Mouse (Mus musculus) heart, embryonic 10.5 days (tissue): ENCODE measurements around the gene Asb18. TPM values are rescaled to one million over a fixed set of nuclear protein-coding genes. Genes with fewer than 3 reads are reported as not detected.

Experiments
- DNase-seq: peaks from one replicate; pipeline ENCODE4 v3.0.0-alpha.2; 2017; ENCODE audit warnings: low spot score
- H3K27ac ChIP-seq: fragments of 300-500 bp; sonication (generic); 2 replicates; pipeline ENCODE4 v1.5.1; 2016; ENCODE audit warnings: mild to moderate bottlenecking
- H3K27me3 ChIP-seq: fragments of 300-500 bp; sonication (generic); 2 replicates; pipeline ENCODE4 v1.6.1; 2016; ENCODE audit warnings: mild to moderate bottlenecking; ENCODE audit not compliant: poor library complexity, insufficient read depth, severe bottlenecking
- H3K36me3 ChIP-seq: fragments of 300-500 bp; sonication (generic); 2 replicates; pipeline ENCODE4 v1.6.1; 2016; ENCODE audit warnings: mild to moderate bottlenecking, moderate library complexity
- H3K4me1 ChIP-seq: fragments of 300-500 bp; sonication (generic); 2 replicates; pipeline ENCODE4 v1.6.1; 2016; ENCODE audit warnings: mild to moderate bottlenecking
- H3K4me3 ChIP-seq: fragments of 300-500 bp; sonication (generic); 2 replicates; pipeline ENCODE4 v1.5.1; 2016; ENCODE audit warnings: mild to moderate bottlenecking, moderate library complexity
- H3K9me3 ChIP-seq: fragments of 300-500 bp; sonication (generic); 2 replicates; pipeline ENCODE4 v1.6.1; 2016; ENCODE audit warnings: mild to moderate bottlenecking, moderate library complexity
- WGBS: fragments of 180-500 bp; shearing (Covaris S2); methylation state at CpG from one replicate; pipeline ENCODE4 v1.1.7; 2016; 5-methylcytosine and 5-hydroxymethylcytosine counted together
- polyA plus RNA-seq: library from polyadenylated mRNA; unstranded; fragments of >200 nt; fragmentation: Nextera tagmentation; extraction: Ambion mirVana; gene quantifications from 2 replicates; pipeline ENCODE4 v1.2.1, GENCODE M21; 2016

Gene Asb18
- polyA plus RNA-seq, 1 experiment from 2014 or later, result 0.93 TPM

GRCm38 (mm10) chr1:89927061-89927661 lies 87.3 kb downstream of the Asb18 start:
- no peak for DNase-seq
- Histone ChIP-seq H3K9me3 (no peaks in the 10 kb centered on the region), H3K4me1 (peaks cover 64% of the 10 kb centered on the region), H3K36me3 (no peaks in the 10 kb centered on the region), H3K27me3 (peaks cover 100% of the 10 kb centered on the region), H3K4me3 (peak overlapping the region; percentile 56), H3K27ac (no peak overlapping the region)
- WGBS, result 2% methylated on average over 36 of the region's 36 CpGs

GRCm38 (mm10) chr1:89926583-89927060 lies 87.8 kb downstream of the Asb18 start:
- Histone ChIP-seq H3K27me3 (peaks cover 100% of the 10 kb centered on the region), H3K9me3 (no peaks in the 10 kb centered on the region), H3K4me3 (peak overlapping the region; percentile 56), H3K36me3 (no peaks in the 10 kb centered on the region), H3K27ac (no peak overlapping the region), H3K4me1 (peaks cover 59% of the 10 kb centered on the region)
- WGBS, result 5% methylated on average over 9 of the region's 9 CpGs
- DNase-seq, result no peak

- H3K27me3 ChIP-seq, result peaks cover 100% of the 10 kb centered on the region
- 19% methylated on average over 12 of the region's 12 CpGs for WGBS
- H3K9me3 ChIP-seq, result no peaks in the 10 kb centered on the region
- H3K4me3 ChIP-seq, result no peak overlapping the region
- peaks cover 49% of the 10 kb centered on the region for H3K4me1 ChIP-seq
- H3K36me3 ChIP-seq, result no peaks in the 10 kb centered on the region
- H3K27ac ChIP-seq, result no peak overlapping the region
- DNase-seq, result no peak
Measured at GRCm38 (mm10) chr1:89925501-89926190, 88.8 kb downstream of the Asb18 start.

- DNase-seq, result no peak
- H3K36me3 ChIP-seq, result no peaks in the 10 kb centered on the region
- H3K4me3 ChIP-seq, result peak overlapping the region; percentile 53
- peaks cover 31% of the 10 kb centered on the region for H3K4me1 ChIP-seq
- H3K27me3 ChIP-seq, result peaks cover 100% of the 10 kb centered on the region
- H3K27ac ChIP-seq, result no peak overlapping the region
- WGBS, result 5% methylated on average over 14 of the region's 14 CpGs
- peaks cover 4% of the 10 kb centered on the region for H3K9me3 ChIP-seq
Measured at GRCm38 (mm10) chr1:89923642-89924020, 90.8 kb downstream of the Asb18 start.

- H3K27me3 ChIP-seq, result peaks cover 100% of the 10 kb centered on the region
- peaks cover 29% of the 10 kb centered on the region for H3K4me1 ChIP-seq
- no peak for DNase-seq
- WGBS, result 1% methylated on average over 41 of the region's 41 CpGs
- H3K4me3 ChIP-seq, result peak overlapping the region; percentile 53
- H3K9me3 ChIP-seq, result peaks cover 4% of the 10 kb centered on the region
- H3K36me3 ChIP-seq, result no peaks in the 10 kb centered on the region
- H3K27ac ChIP-seq, result no peak overlapping the region
Measured at GRCm38 (mm10) chr1:89922883-89923641, 91.4 kb downstream of the Asb18 start.

GRCm38 (mm10) chr1:89922282-89922681 lies 92.2 kb downstream of the Asb18 start:
- H3K36me3 ChIP-seq, result no peaks in the 10 kb centered on the region
- no peak for DNase-seq
- peaks cover 100% of the 10 kb centered on the region for H3K27me3 ChIP-seq
- H3K4me3 ChIP-seq, result peak overlapping the region; percentile 53
- H3K27ac ChIP-seq, result no peak overlapping the region
- peaks cover 25% of the 10 kb centered on the region for H3K4me1 ChIP-seq
- 2% methylated on average over 7 of the region's 7 CpGs for WGBS
- peaks cover 4% of the 10 kb centered on the region for H3K9me3 ChIP-seq

- H3K4me1 ChIP-seq, result peaks cover 20% of the 10 kb centered on the region
- H3K27ac ChIP-seq, result no peak overlapping the region
- 2% methylated on average over 10 of the region's 10 CpGs for WGBS
- DNase-seq, result no peak
- H3K9me3 ChIP-seq, result peaks cover 4% of the 10 kb centered on the region
- no peaks in the 10 kb centered on the region for H3K36me3 ChIP-seq
- H3K27me3 ChIP-seq, result peaks cover 99% of the 10 kb centered on the region
- H3K4me3 ChIP-seq, result no peak overlapping the region
Measured at GRCm38 (mm10) chr1:89921806-89922205, 92.7 kb downstream of the Asb18 start.

- WGBS, result 74% methylated on average over 6 of the region's 6 CpGs
- Histone ChIP-seq H3K9me3 (peaks cover 4% of the 10 kb centered on the region), H3K27me3 (peaks cover 78% of the 10 kb centered on the region), H3K4me3 (no peak overlapping the region), H3K36me3 (no peaks in the 10 kb centered on the region), H3K27ac (no peak overlapping the region), H3K4me1 (peaks cover 19% of the 10 kb centered on the region)
- no peak for DNase-seq
Measured at GRCm38 (mm10) chr1:89919206-89919605, 95.3 kb downstream of the Asb18 start.

GRCm38 (mm10) chr1:89918111-89918510 lies 96.4 kb downstream of the Asb18 start:
- Histone ChIP-seq H3K9me3 (peaks cover 4% of the 10 kb centered on the region), H3K4me3 (no peak overlapping the region), H3K4me1 (peaks cover 10% of the 10 kb centered on the region), H3K36me3 (no peaks in the 10 kb centered on the region), H3K27ac (no peak overlapping the region), H3K27me3 (peaks cover 67% of the 10 kb centered on the region)
- no peak for DNase-seq
- 21% methylated on average over 18 of the region's 18 CpGs for WGBS

GRCm38 (mm10) chr1:89913611-89914010 lies 100.9 kb downstream of the Asb18 start:
- DNase-seq, result no peak
- Histone ChIP-seq H3K4me1 (no peaks in the 10 kb centered on the region), H3K9me3 (no peaks in the 10 kb centered on the region), H3K27ac (no peak overlapping the region), H3K4me3 (no peak overlapping the region), H3K27me3 (peaks cover 27% of the 10 kb centered on the region), H3K36me3 (no peaks in the 10 kb centered on the region)
- 80% methylated on average over 4 of the region's 4 CpGs for WGBS

- no peak overlapping the region for H3K27ac ChIP-seq
- no peak overlapping the region for H3K4me3 ChIP-seq
- H3K36me3 ChIP-seq, result no peaks in the 10 kb centered on the region
- no peaks in the 10 kb centered on the region for H3K9me3 ChIP-seq
- H3K4me1 ChIP-seq, result no peaks in the 10 kb centered on the region
- 61% methylated on average over 5 of the region's 5 CpGs for WGBS
- no peak for DNase-seq
- H3K27me3 ChIP-seq, result peaks cover 14% of the 10 kb centered on the region
Measured at GRCm38 (mm10) chr1:89912392-89912791, 102.1 kb downstream of the Asb18 start.

GRCm38 (mm10) chr1:89909796-89910195 lies 104.7 kb downstream of the Asb18 start:
- Histone ChIP-seq H3K36me3 (no peaks in the 10 kb centered on the region), H3K4me1 (no peaks in the 10 kb centered on the region), H3K27ac (no peak overlapping the region), H3K9me3 (no peaks in the 10 kb centered on the region), H3K4me3 (no peak overlapping the region), H3K27me3 (0 out of 2 replicates have a peak, but pooled peaks cover 5% of the 10 kb centered on the region)
- no peak for DNase-seq
- 90% methylated on average over 8 of the region's 8 CpGs for WGBS

GRCm38 (mm10) chr1:89902641-89903040 lies 111.8 kb downstream of the Asb18 start:
- WGBS, result 85% methylated on average over 1 of the region's 1 CpGs
- Histone ChIP-seq H3K36me3 (no peaks in the 10 kb centered on the region), H3K9me3 (no peaks in the 10 kb centered on the region), H3K27ac (no peak overlapping the region), H3K4me3 (no peak overlapping the region), H3K27me3 (no peaks in the 10 kb centered on the region), H3K4me1 (no peaks in the 10 kb centered on the region)
- DNase-seq, result no peak
